Mouse (Mus musculus): ENCODE results near the gene Apoc2.

DNA sequence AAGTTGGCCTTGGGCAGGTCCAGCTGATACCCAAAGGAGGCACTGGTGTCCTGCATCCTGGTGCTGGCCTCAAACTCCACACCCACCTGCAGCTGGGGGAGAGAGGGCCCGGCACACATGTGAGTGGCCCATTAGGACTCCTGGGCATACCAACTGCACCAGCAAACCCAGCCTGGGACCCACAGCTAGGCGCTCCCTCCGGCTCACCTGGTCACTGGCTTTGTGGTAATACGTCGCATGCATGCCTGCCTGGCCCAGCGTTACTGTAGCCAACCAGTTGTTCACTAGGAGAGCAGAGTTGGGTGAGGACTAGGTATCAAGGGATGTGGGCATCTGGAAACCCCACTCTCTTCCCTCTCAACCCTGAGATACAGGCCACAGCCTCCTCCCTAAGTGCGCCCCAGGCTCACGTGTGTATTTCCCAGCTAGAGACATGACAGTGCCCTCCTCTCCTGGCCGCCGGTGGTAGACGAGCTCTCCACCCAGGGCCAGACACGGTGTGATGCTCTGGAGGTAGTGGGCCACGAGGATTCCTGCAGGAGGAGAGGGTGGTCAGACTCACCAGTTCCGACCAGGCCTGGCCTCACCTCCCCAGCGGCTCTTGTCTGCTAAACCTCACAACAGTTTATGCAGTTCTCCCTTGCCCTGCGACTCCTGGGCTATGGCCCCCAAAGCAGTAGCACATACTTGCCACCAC is 25.3 kb upstream of the Apoc2 start:
- TF ChIP-seq MAZ (IDR thresholded peaks at IDR 0.05; ENCODE audit: low read depth, low read length) = no peak
- no peak for TF ChIP-seq CTCF (IDR thresholded peaks at IDR 0.05 in 2 of 3, conservative IDR thresholded peaks at IDR 0.05 in 1 of 3; ENCODE audit: control insufficient read depth in 1 of 3, insufficient read depth in 1 of 3, low read depth in 2 of 3, low read length in 3 of 3, poor library complexity in 1 of 3, severe bottlenecking in 1 of 3)
- no peak for TF ChIP-seq POLR2AphosphoS2 (IDR thresholded peaks at IDR 0.05; ENCODE audit: low read length)
- TF ChIP-seq POLR2A (IDR thresholded peaks at IDR 0.05; ENCODE audit: control insufficient read depth in 1 of 2, insufficient read depth in 1 of 2, low read depth in 1 of 2, low read length in 2 of 2, poor library complexity in 1 of 2) = no peak
- TF ChIP-seq USF1 (IDR thresholded peaks at IDR 0.05; ENCODE audit: low read depth, low read length) = no peak
- TF ChIP-seq MEF2A (IDR thresholded peaks at IDR 0.05; ENCODE audit: extremely low read depth, insufficient replicate concordance, low read depth, low read length, poor library complexity, severe bottlenecking) = no peak
- TF ChIP-seq ZC3H11A (IDR thresholded peaks at IDR 0.05; ENCODE audit: low read depth, low read length) = no peak
- no peak for TF ChIP-seq USF2 (IDR thresholded peaks at IDR 0.05; ENCODE audit: borderline replicate concordance in 1 of 2, insufficient read depth in 1 of 2, low read depth in 1 of 2, low read length in 2 of 2)
- TF ChIP-seq ZKSCAN1 (IDR thresholded peaks at IDR 0.05; ENCODE audit: low read depth, low read length) = no peak
- no peak for TF ChIP-seq E2F4 (IDR thresholded peaks at IDR 0.05; ENCODE audit: borderline replicate concordance, low read depth, low read length)
- TF ChIP-seq MYC (IDR thresholded peaks at IDR 0.05; ENCODE audit: low read depth, low read length) = no peak
